Mouse (Mus musculus) spleen, adult 12 weeks (tissue): ENCODE measurements at regions not wholly inside any gene's neighbourhood (a gene's known extent, or its start where the extent isn't known, plus 50 kb on each side); places are given as distances from the start of the nearest gene placed in this dataset.

Experiments
- DNase-seq: peaks from one replicate; pipeline ENCODE4 v3.0.0; 2022; ENCODE audit warnings: low spot score

- no peak for DNase-seq
These were observed 110.7 kb upstream of the Sp4 start for GRCm38 (mm10) chr12:118411767-118412430.

- no peak for DNase-seq
These were observed 109.7 kb upstream of the Sp4 start for GRCm38 (mm10) chr12:118410917-118411316.

DNA sequence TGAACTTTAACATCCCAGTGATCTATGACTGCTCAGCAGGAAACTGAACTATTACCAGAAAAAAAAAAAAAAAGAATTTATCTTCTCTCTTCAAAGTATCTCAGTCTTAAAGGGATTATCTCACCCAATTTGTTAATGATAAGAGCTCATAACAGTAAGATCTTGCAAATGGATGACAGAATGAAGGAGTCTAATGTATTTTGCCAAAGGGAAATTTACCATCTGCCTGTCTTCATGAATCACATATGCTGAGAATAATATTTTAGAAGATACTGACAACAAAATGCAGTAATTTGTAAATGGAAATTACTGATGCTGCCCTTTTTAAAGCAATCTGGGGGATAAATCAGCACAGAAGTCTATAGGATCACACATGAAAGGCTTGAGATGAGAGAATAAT is 103.9 kb upstream of the Sp4 start:
- no peak for DNase-seq

DNA sequence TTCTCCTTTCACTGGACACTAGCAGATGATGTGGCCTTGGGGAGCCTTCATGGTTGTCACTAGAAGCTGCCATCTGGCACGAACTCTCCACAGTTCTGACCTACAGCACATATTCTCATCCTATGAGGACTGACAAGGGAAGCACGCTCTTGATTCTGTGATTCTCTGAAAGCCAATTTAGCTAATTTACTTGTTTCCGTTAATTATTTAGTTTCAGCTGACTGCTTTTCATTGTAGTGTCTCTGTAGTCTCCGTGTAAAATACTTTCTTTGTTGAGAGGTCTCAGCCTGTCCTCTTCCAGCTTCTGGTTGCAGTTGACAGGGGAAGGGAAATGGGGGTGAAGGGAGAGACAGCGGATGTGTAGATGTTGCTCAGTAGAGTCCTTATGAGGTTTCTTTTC is 102.9 kb upstream of the Sp4 start:
- DNase-seq: no peak

DNA sequence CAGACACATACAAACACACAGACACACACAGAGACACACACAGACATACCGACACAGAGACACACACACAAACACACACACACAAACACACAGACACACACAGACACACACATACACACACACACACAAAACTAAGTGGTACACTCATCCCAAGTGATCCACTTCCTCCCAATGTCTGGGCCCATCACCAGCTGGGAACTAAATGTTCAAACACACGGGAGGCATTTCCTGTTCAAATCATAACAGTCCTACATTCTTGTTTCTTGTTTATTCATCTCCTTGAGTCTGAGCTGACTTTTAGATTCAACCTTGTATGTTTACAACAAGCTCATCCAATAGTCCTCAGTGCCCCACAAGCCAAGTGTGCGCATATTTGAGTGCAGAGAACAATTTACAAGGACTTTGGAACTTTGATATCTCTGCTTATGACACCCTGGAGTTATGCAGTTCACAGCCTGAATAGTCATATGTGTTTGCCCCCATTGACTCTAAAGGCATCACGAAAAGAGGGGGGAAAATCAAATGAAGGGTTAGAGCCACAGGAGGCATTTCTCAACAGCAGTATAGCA is 102.4 kb upstream of the Sp4 start:
- no peak for DNase-seq

- no peak for DNase-seq
These were observed 100.1 kb upstream of the Sp4 start for GRCm38 (mm10) chr12:118401377-118401776.

DNA sequence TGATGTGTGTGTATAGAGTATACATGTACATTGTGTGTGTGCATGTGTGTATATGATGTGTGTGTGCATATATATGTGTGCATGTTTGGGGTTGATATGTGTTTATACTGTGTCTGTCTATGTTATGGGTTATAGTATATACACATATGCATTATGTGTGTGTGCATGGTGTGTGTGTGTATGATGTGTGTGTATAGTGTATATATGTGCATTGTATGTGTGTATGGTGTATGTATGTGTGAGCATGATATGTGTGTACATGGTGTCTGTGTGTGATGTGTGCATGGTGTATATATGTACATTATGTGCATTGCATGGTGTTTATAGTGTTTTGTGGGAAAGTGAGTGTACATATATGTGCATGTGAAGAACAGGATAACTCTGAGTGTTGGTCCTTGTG is 90.4 kb upstream of the Sp4 start:
- DNase-seq: no peak

- DNase-seq: no peak
These were observed 79.8 kb upstream of the Sp4 start for GRCm38 (mm10) chr12:118381013-118381412.

DNA sequence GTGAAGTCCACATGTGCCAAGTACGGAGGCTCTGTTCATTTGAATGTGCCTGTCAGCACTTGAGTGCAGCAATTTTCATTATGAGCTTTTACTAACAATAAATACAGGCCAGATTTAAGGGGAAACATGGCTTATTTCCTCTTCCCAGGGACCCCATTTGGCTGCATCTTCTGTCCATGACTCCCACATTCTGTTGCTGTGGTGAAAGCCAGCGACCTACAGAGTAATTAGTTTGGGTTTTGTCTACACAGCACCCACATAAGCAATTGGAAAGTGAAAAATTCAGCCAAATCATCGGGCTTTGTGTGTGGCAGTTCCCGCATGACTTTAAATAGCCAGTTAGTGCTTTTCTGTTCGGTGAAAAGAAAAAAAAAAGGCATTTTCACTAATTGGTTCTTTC is 76.7 kb upstream of the Sp4 start:
- DNase-seq: no peak

- peak; percentile 40 for DNase-seq
These were observed 75.6 kb upstream of the Sp4 start for GRCm38 (mm10) chr12:118376521-118377493.

DNA sequence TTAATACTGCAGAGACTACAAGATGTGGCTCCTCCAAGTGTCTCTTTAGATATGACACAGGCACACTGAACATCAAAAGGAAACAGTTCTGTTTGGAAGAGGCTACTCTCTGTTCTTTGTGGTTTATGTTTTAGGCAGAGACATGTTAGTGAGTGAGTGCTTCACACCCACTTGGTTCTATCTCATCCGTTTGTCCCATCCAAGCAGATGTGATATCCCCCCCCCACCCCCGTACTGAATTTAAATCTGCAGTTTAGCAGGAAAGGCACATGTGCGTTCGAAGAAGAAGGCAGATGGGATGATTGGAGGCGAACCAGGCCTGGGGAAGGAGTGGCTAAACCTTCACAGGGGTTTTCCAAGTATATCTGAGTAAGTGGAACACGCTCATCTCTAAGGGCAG is 72.0 kb upstream of the Sp4 start:
- no peak for DNase-seq

GRCm38 (mm10) chr12:118371905-118372304 is 70.7 kb upstream of the Sp4 start:
- DNase-seq: no peak

DNA sequence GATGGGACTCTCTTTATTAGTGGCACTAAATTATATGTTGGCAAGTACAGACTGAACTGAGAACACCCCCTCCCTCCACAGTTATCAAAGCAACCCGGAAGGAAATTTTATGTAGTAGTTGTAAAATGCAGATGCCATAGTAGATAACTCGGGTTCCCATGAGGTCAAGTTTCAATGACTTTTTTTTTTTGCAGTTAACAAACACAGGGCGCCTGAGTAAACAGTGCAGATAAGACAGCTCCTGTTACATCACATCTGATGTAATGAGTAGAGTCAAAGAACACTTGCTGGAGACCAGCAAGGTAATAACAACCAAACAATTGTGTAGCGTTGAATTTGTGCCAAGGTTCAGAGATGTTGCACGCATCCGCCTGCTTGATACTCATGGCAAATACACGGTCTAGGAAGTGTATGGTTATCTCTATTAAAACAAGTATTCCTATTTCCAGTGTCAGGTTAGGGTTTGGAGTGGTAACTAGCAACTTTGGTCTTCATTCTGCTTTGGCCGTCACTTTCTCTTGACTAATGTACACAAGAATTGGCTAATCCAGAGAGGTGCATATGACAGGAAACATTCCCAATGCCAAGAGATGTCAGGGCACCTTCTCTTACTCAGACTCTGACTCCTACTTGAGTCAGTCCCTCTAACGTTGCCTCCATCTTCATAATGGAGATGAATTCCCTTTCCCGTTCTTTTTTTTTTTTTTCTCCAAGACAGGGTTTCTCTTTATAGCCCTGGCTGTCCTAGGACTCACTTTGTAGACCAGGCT is 66.3 kb upstream of the Sp4 start:
- DNase-seq: no peak

DNA sequence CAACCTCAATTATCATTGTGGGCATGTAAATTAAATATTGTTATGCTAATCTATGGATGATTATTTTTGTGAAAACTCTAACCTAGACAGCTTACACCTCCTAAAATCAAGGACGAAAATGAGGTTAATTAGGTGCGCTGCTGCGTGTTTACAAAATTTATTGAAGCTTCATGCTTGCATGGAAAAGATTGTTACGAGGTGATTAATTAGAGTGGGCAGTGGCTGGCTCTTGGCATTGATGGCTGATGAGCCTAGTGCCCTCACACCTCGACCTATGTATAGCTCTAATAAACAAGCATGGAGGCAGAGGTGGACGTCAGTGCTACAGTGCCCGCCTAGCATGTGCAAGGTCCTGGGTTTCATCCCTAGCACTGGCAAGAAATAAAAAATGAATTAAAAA is 51.6 kb upstream of the Sp4 start:
- DNase-seq: no peak

- no peak for DNase-seq
These were observed 50.2 kb upstream of the Sp4 start for GRCm38 (mm10) chr12:118351421-118351820.
